In the genomic region with DNA sequence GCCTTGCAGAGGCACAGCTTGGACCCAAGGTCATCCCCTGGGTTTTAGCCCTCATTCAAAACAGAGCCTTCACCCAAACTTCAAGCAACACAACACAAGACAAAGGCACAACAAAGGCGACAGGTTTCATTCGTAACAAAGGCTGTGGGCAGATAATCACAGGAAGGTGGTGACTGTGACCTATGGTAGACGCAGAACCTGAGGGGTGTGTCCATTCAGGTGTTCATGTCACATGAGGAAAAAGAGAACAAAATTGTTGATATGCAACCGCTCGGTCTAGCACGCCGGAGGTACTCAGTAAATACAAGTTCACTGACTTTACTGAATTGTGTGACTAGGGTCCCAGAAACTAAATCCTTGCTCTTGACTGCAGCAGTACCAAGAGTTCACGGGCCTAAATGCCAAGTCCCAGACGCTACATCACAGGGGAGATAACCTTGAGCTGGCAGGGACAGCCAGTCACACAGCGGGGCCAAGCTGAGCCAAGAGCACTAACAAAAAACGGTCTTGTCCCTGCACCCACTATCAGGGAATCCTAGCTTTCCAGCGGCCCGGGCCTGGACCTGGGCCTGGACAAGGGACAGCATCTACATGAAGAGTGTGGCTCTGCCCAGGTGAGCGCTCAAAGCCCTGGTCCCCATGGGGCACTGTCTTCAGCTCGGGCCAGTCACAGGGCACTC, we compare ENCODE assay signal across 31 mouse cellular contexts. TPM values are rescaled to one million over a fixed set of nuclear protein-coding genes. Genes with fewer than 3 reads are reported as not detected.
DNase-seq lines count a peak whose midpoint lies in the region; ATAC-seq and TF ChIP-seq lines count a peak whose summit lies in the region.
"Had no signal": no experiment of that assay in that cellular context is flagged by ENCODE, and none has a peak within 500 bp of the region (broad histone marks: within the 10 kb centered on the region; RNA-seq: fewer than 3 reads in every experiment).

No protein-coding gene starts in this region.

- no peak for TF ChIP-seq CTCF in hindbrain, postnatal 0 days (IDR thresholded peaks at IDR 0.05; ENCODE audit: low read depth)

- no peaks in the 10 kb centered on the region for H3K27me3 ChIP-seq in heart, embryonic 10.5 days (ENCODE audit: insufficient read depth, poor library complexity, severe bottlenecking)
- no peaks in the 10 kb centered on the region for H3K27me3 ChIP-seq in hindbrain, embryonic 11.5 days (ENCODE audit: control insufficient read depth, insufficient read depth, low read length)
- no peaks in the 10 kb centered on the region for H3K27me3 ChIP-seq in hindbrain, postnatal 0 days (ENCODE audit: insufficient read depth, low read length)
- H3K27me3 ChIP-seq: embryonic facial prominence, embryonic 13.5 days; forebrain, embryonic 12.5 days; heart, embryonic 15.5 days; hindbrain, embryonic 12.5 days; stomach, embryonic 15.5 days had no signal

- H3K27ac ChIP-seq in heart, embryonic 10.5 days: no peak overlapping the region
- no peak overlapping the region for H3K27ac ChIP-seq in hindbrain, embryonic 11.5 days (ENCODE audit: low read depth, low read length)
- no peak overlapping the region for H3K27ac ChIP-seq in hindbrain, postnatal 0 days
- H3K27ac ChIP-seq: embryonic facial prominence, embryonic 13.5 days; forebrain, embryonic 12.5 days; heart, embryonic 15.5 days; hindbrain, embryonic 12.5 days; liver, embryonic 14.5 days; stomach, embryonic 15.5 days had no signal

- H3K9me3 ChIP-seq in heart, embryonic 10.5 days: no peaks in the 10 kb centered on the region
- no peaks in the 10 kb centered on the region for H3K9me3 ChIP-seq in hindbrain, embryonic 11.5 days (ENCODE audit: control insufficient read depth, low read length)
- H3K9me3 ChIP-seq in hindbrain, postnatal 0 days (ENCODE audit: low read length): no peaks in the 10 kb centered on the region
- H3K9me3 ChIP-seq: embryonic facial prominence, embryonic 13.5 days; forebrain, embryonic 12.5 days; heart, embryonic 15.5 days; hindbrain, embryonic 12.5 days; stomach, embryonic 15.5 days had no signal

- ATAC-seq in erythroid progenitor cell, adult 5-6 weeks (replicated peaks; ENCODE audit: low FRiP score, poor library complexity, severe bottlenecking): 0 out of 2 replicates have a peak, but pooled peaks have one; percentile 34
- ATAC-seq in hindbrain, embryonic 11.5 days (ENCODE audit: low FRiP score): no peak
- no peak for ATAC-seq in hindbrain, postnatal 0 days
- ATAC-seq: intestine, postnatal 0 days had no signal

- no peak overlapping the region for H3K9ac ChIP-seq in hindbrain, embryonic 11.5 days (ENCODE audit: low read depth, low read length)
- H3K9ac ChIP-seq in hindbrain, postnatal 0 days (replicated peaks; ENCODE audit: low read length): no peak overlapping the region
- H3K9ac ChIP-seq: embryonic facial prominence, embryonic 13.5 days; forebrain, embryonic 12.5 days; heart, embryonic 15.5 days; hindbrain, embryonic 12.5 days; liver, embryonic 14.5 days; stomach, embryonic 15.5 days had no signal

- DNase-seq in heart, adult 11 months: peak; percentile 91
- DNase-seq in heart, embryonic 10.5 days (ENCODE audit: low spot score): no peak
- DNase-seq in ovary, postnatal 36 days (ENCODE audit: low spot score): peak; percentile 26
- DNase-seq in ovary, adult 18-20 months (ENCODE audit: low spot score): no peak
- DNase-seq in layer of hippocampus, postnatal 36 days: no peak
- DNase-seq in hindbrain, embryonic 11.5 days (ENCODE audit: low spot score): no peak
- DNase-seq in hindbrain, postnatal 0 days (ENCODE audit: low spot score): no peak
- DNase-seq: cerebellum, adult 11-12 months; cerebellum, adult 9-11 months; gastrocnemius, postnatal 10 days; kidney, adult 9 months; kidney, postnatal 10 days; layer of hippocampus, adult 9-11 months; liver; lung, adult 2 months; lung, postnatal 10 days; midbrain, embryonic 14.5 days; right cerebral cortex, postnatal 25 days; thymus, postnatal 14 days had no signal

- peaks cover 5% of the 10 kb centered on the region; the same call in 1 of the 2 replicates for H3K4me1 ChIP-seq in heart, embryonic 10.5 days
- no peaks in the 10 kb centered on the region for H3K4me1 ChIP-seq in hindbrain, embryonic 11.5 days (replicated peaks; ENCODE audit: control insufficient read depth, insufficient read depth, low read length)
- no peaks in the 10 kb centered on the region for H3K4me1 ChIP-seq in hindbrain, postnatal 0 days (ENCODE audit: insufficient read depth, low read length)
- H3K4me1 ChIP-seq: forebrain, embryonic 12.5 days; hindbrain, embryonic 12.5 days; stomach, embryonic 15.5 days had no signal

- no peak overlapping the region for H3K4me2 ChIP-seq in hindbrain, embryonic 11.5 days (replicated peaks; ENCODE audit: low read depth, low read length)
- no peak overlapping the region for H3K4me2 ChIP-seq in hindbrain, postnatal 0 days (ENCODE audit: low read depth, low read length)
- H3K4me2 ChIP-seq: embryonic facial prominence, embryonic 13.5 days; forebrain, embryonic 12.5 days; heart, embryonic 15.5 days; hindbrain, embryonic 12.5 days; stomach, embryonic 15.5 days had no signal

- WGBS in heart, embryonic 10.5 days: 85% methylated on average over 15 of the region's 15 CpGs
- 88% methylated on average over 15 of the region's 15 CpGs for WGBS in hindbrain, embryonic 11.5 days
- 91% methylated on average over 15 of the region's 15 CpGs for WGBS in hindbrain, postnatal 0 days

- no peak overlapping the region for H3K4me3 ChIP-seq in heart, embryonic 10.5 days
- no peak overlapping the region for H3K4me3 ChIP-seq in hindbrain, embryonic 11.5 days (ENCODE audit: low read depth, low read length)
- H3K4me3 ChIP-seq in hindbrain, postnatal 0 days (ENCODE audit: low read length): no peak overlapping the region
- H3K4me3 ChIP-seq: embryonic facial prominence, embryonic 13.5 days; forebrain, embryonic 12.5 days; heart, embryonic 15.5 days; hindbrain, embryonic 12.5 days; stomach, embryonic 15.5 days had no signal

- no peaks in the 10 kb centered on the region for H3K36me3 ChIP-seq in heart, embryonic 10.5 days
- no peaks in the 10 kb centered on the region for H3K36me3 ChIP-seq in hindbrain, embryonic 11.5 days (ENCODE audit: control insufficient read depth, insufficient read depth, low read length)
- no peaks in the 10 kb centered on the region for H3K36me3 ChIP-seq in hindbrain, postnatal 0 days (ENCODE audit: insufficient read depth, low read length)
- H3K36me3 ChIP-seq: embryonic facial prominence, embryonic 13.5 days; forebrain, embryonic 12.5 days; heart, embryonic 15.5 days; hindbrain, embryonic 12.5 days; stomach, embryonic 15.5 days had no signal

RNA-seq across cellular contexts. Expression of gene Eif4b, which starts 16.9 kb away (rescaled TPM):
- 85.5 and 99.6 TPM in 2 replicates for polyA plus RNA-seq in heart, embryonic 10.5 days (2016; fragmentation: Nextera tagmentation; extraction: Ambion mirVana)
- 34.2 and 49.9 TPM in 2 replicates for total RNA-seq in erythroid progenitor cell, adult 5-6 weeks (2015; ENCODE audit: low replicate concordance)
- 89.8 and 92.8 TPM in 2 replicates for total RNA-seq in erythroid progenitor cell, adult 5-6 weeks (2017; ENCODE audit: low replicate concordance)
- total RNA-seq in layer of hippocampus, postnatal 36 days (2021): 100 to 1,000 TPM; 179 to 182 TPM
- polyA plus RNA-seq in hindbrain, embryonic 11.5 days (2014; fragmentation: Nextera tagmentation; extraction: Ambion mirVana): 85.0 and 103 TPM in 2 replicates
- total RNA-seq in hindbrain, postnatal 0 days (2014; rRNA removed): 114 and 121 TPM in 2 replicates
- polyA plus RNA-seq in hindbrain, postnatal 0 days (2015; fragmentation: Nextera tagmentation; extraction: Ambion mirVana): 63.4 and 65.1 TPM in 2 replicates

RNA-seq across cellular contexts. Expression of gene Krt18, which starts 28.7 kb away (rescaled TPM):
- 78.5 and 184 TPM in 2 replicates for polyA plus RNA-seq in heart, embryonic 10.5 days (2016; fragmentation: Nextera tagmentation; extraction: Ambion mirVana)
- 1.7 TPM in 1 of 2 replicates, not detected in the other for total RNA-seq in erythroid progenitor cell, adult 5-6 weeks (2015; ENCODE audit: low replicate concordance)
- 0.26 TPM in 1 of 2 replicates, not detected in the other for total RNA-seq in erythroid progenitor cell, adult 5-6 weeks (2017; ENCODE audit: low replicate concordance)
- total RNA-seq in layer of hippocampus, postnatal 36 days (2021): under 1 TPM in 1 of 2 experiments, not detected in 1; 0.71 TPM
- polyA plus RNA-seq in hindbrain, embryonic 11.5 days (2014; fragmentation: Nextera tagmentation; extraction: Ambion mirVana): 20.5 and 22.7 TPM in 2 replicates
- total RNA-seq in hindbrain, postnatal 0 days (2014; rRNA removed): 3.4 and 5.0 TPM in 2 replicates
- 12.6 and 13.6 TPM in 2 replicates for polyA plus RNA-seq in hindbrain, postnatal 0 days (2015; fragmentation: Nextera tagmentation; extraction: Ambion mirVana)

RNA-seq across cellular contexts. Expression of gene Tns2, which starts 43.6 kb away (rescaled TPM):
- polyA plus RNA-seq in heart, embryonic 10.5 days (2016; fragmentation: Nextera tagmentation; extraction: Ambion mirVana): 19.8 and 19.9 TPM in 2 replicates
- 0.36 TPM in 1 of 2 replicates, not detected in the other for total RNA-seq in erythroid progenitor cell, adult 5-6 weeks (2015; ENCODE audit: low replicate concordance)
- total RNA-seq in erythroid progenitor cell, adult 5-6 weeks (2017; ENCODE audit: low replicate concordance): not detected in 2 replicates
- 10 to 100 TPM; 10.7 to 22.0 TPM for total RNA-seq in layer of hippocampus, postnatal 36 days (2021)
- 8.0 and 11.8 TPM in 2 replicates for polyA plus RNA-seq in hindbrain, embryonic 11.5 days (2014; fragmentation: Nextera tagmentation; extraction: Ambion mirVana)
- total RNA-seq in hindbrain, postnatal 0 days (2014; rRNA removed): 9.2 TPM in 2 replicates
- 5.5 and 6.2 TPM in 2 replicates for polyA plus RNA-seq in hindbrain, postnatal 0 days (2015; fragmentation: Nextera tagmentation; extraction: Ambion mirVana)
- total RNA-seq: monocyte, adult 5-6 weeks had no signal

RNA-seq across cellular contexts. Expression of gene Krt8, which starts 52.4 kb away (rescaled TPM):
- polyA plus RNA-seq in heart, embryonic 10.5 days (2016; fragmentation: Nextera tagmentation; extraction: Ambion mirVana): 83.2 and 193 TPM in 2 replicates
- not detected in 2 replicates for total RNA-seq in erythroid progenitor cell, adult 5-6 weeks (2015; ENCODE audit: low replicate concordance)
- not detected in 2 replicates for total RNA-seq in erythroid progenitor cell, adult 5-6 weeks (2017; ENCODE audit: low replicate concordance)
- total RNA-seq in layer of hippocampus, postnatal 36 days (2021): under 1 TPM in 1 of 2 experiments, not detected in 1; 0.18 TPM
- polyA plus RNA-seq in hindbrain, embryonic 11.5 days (2014; fragmentation: Nextera tagmentation; extraction: Ambion mirVana): 22.4 and 27.8 TPM in 2 replicates
- 2.6 and 4.1 TPM in 2 replicates for total RNA-seq in hindbrain, postnatal 0 days (2014; rRNA removed)
- 5.4 and 6.2 TPM in 2 replicates for polyA plus RNA-seq in hindbrain, postnatal 0 days (2015; fragmentation: Nextera tagmentation; extraction: Ambion mirVana)
- total RNA-seq: CH12.LX; left cerebral cortex, adult 18-20 months; left cerebral cortex, postnatal 14 days had no signal

Comparison
In these comparisons a context has a peak if more than half of its experiments do, and no peak if none do; other contexts are left out.
1. DNase-seq: peak in heart, adult 11 months (single experiment) and ovary, postnatal 36 days (single experiment); none in heart, embryonic 10.5 days (single experiment), ovary, adult 18-20 months (single experiment), layer of hippocampus, postnatal 36 days (0 of 2), hindbrain, embryonic 11.5 days (single experiment) and hindbrain, postnatal 0 days (single experiment).